Mouse (Mus musculus) forebrain, embryonic 14.5 days (tissue): ENCODE data around the gene Nynrin. TPM values are rescaled to one million over a fixed set of nuclear protein-coding genes. Genes with fewer than 3 reads are reported as not detected.

ENCODE experiments used
- ATAC-seq: fragments of 200-750 bp; cut with Nextera tagmentation; 2 replicates; pipeline ENCODE4 v1.8.0; 2017; ENCODE audit warnings: mild to moderate bottlenecking, moderate library complexity
- DNase-seq: peaks from one replicate; pipeline ENCODE4 v3.0.0-alpha.2; 2015; ENCODE audit warnings: low spot score
- H3K27ac ChIP-seq: fragments of 300-500 bp; sonication (generic); 2 replicates; pipeline ENCODE4 v1.5.1; 2014; ENCODE audit warnings: low read depth, mild to moderate bottlenecking, control low read depth, low read length, moderate library complexity
- H3K27me3 ChIP-seq: fragments of 300-500 bp; sonication (generic); replicated peaks from 2 replicates; pipeline ENCODE4 v1.6.1; 2014; ENCODE audit warnings: low read length, control low read depth, mixed read lengths; ENCODE audit not compliant: control insufficient read depth, insufficient read depth
- H3K36me3 ChIP-seq: fragments of 300-500 bp; sonication (generic); 2 replicates; pipeline ENCODE4 v1.6.1; 2014; ENCODE audit warnings: low read length, control low read depth; ENCODE audit not compliant: control insufficient read depth, insufficient read depth
- H3K4me1 ChIP-seq: fragments of 300-500 bp; sonication (generic); 2 replicates; pipeline ENCODE4 v1.6.1; 2014; ENCODE audit warnings: antibody characterized with exemption, low read length, control low read depth; ENCODE audit not compliant: control insufficient read depth, insufficient read depth
- H3K4me2 ChIP-seq: fragments of 300-500 bp; sonication (generic); 2 replicates; pipeline ENCODE4 v1.6.1; 2014; ENCODE audit warnings: mild to moderate bottlenecking, control low read depth, low read length
- H3K4me3 ChIP-seq: fragments of 300-500 bp; sonication (generic); 2 replicates; pipeline ENCODE4 v1.5.1; 2014; ENCODE audit warnings: low read depth, low read length, control low read depth
- H3K9ac ChIP-seq: fragments of 300-500 bp; sonication (generic); 2 replicates; pipeline ENCODE4 v1.6.1; 2014; ENCODE audit warnings: mild to moderate bottlenecking, low read length, control low read depth, moderate library complexity
- H3K9me3 ChIP-seq: fragments of 300-500 bp; sonication (generic); replicated peaks from 2 replicates; pipeline ENCODE4 v1.6.1; 2016; ENCODE audit warnings: low read length, control low read depth, mixed read lengths; ENCODE audit not compliant: control insufficient read depth
- whole genome bisulfite sequencing: fragments of 180-500 bp; shearing (Covaris S2); extraction: QIAGEN DNeasy Blood & Tissue Kit; methylation state at CpG from one replicate; pipeline ENCODE4 v1.1.7; 2014; 5-methylcytosine and 5-hydroxymethylcytosine counted together
- polyA plus RNA-seq: library from polyadenylated mRNA; unstranded; fragments of >200 nt; fragmentation: Nextera tagmentation; extraction: Ambion mirVana; gene quantifications from 2 replicates; pipeline ENCODE4 v1.2.1, GENCODE M21; 2014

Gene Nynrin
- polyA plus RNA-seq, 1 experiment from 2014 or later = 6.2 TPM

- H3K4me2 ChIP-seq = no peak overlapping the region
- H3K9ac ChIP-seq = no peak overlapping the region
- 72% methylated on average over 5 of the region's 5 CpGs for WGBS
- no peaks in the 10 kb centered on the region for H3K9me3 ChIP-seq
- no peaks in the 10 kb centered on the region for H3K36me3 ChIP-seq
- ATAC-seq = no peak
- no peak for DNase-seq
- no peak overlapping the region for H3K4me3 ChIP-seq
- H3K27ac ChIP-seq = no peak overlapping the region
- H3K4me1 ChIP-seq = no peaks in the 10 kb centered on the region
- H3K27me3 ChIP-seq = no peaks in the 10 kb centered on the region
Observed at GRCm38 (mm10) chr14:55834808-55835533, 18.8 kb upstream of the Nynrin start.

- no peaks in the 10 kb centered on the region for H3K9me3 ChIP-seq
- H3K4me2 ChIP-seq = no peak overlapping the region
- no peak overlapping the region for H3K9ac ChIP-seq
- no peak overlapping the region for H3K27ac ChIP-seq
- WGBS = 82% methylated on average over 5 of the region's 5 CpGs
- ATAC-seq = no peak
- no peak for DNase-seq
- H3K27me3 ChIP-seq = no peaks in the 10 kb centered on the region
- no peak overlapping the region for H3K4me3 ChIP-seq
- H3K36me3 ChIP-seq = no peaks in the 10 kb centered on the region
- H3K4me1 ChIP-seq = no peaks in the 10 kb centered on the region
Observed at GRCm38 (mm10) chr14:55838312-55838711, 15.5 kb upstream of the Nynrin start.

- Histone ChIP-seq H3K4me3 (no peak overlapping the region), H3K9me3 (no peaks in the 10 kb centered on the region), H3K27me3 (no peaks in the 10 kb centered on the region), H3K36me3 (no peaks in the 10 kb centered on the region), H3K4me1 (no peaks in the 10 kb centered on the region), H3K9ac (no peak overlapping the region), H3K4me2 (no peak overlapping the region), H3K27ac (no peak overlapping the region)
- ATAC-seq = no peak
- no peak for DNase-seq
- 88% methylated on average over 4 of the region's 4 CpGs for WGBS
Observed at GRCm38 (mm10) chr14:55838740-55839139, 15.1 kb upstream of the Nynrin start.

- Histone ChIP-seq H3K27ac (no peak overlapping the region), H3K9ac (no peak overlapping the region), H3K4me3 (no peak overlapping the region), H3K9me3 (no peaks in the 10 kb centered on the region), H3K36me3 (no peaks in the 10 kb centered on the region), H3K27me3 (no peaks in the 10 kb centered on the region), H3K4me2 (no peak overlapping the region), H3K4me1 (no peaks in the 10 kb centered on the region)
- WGBS = 70% methylated on average over 4 of the region's 4 CpGs
- ATAC-seq = no peak
- no peak for DNase-seq
Observed at GRCm38 (mm10) chr14:55840853-55841366, 12.9 kb upstream of the Nynrin start.

- H3K36me3 ChIP-seq = no peaks in the 10 kb centered on the region
Observed at GRCm38 (mm10) chr14:55842794-55843193, 11.0 kb upstream of the Nynrin start.

GRCm38 (mm10) chr14:55845506-55846294, 8.1 kb upstream of the Nynrin start:
- Histone ChIP-seq H3K36me3 (no peaks in the 10 kb centered on the region), H3K4me2 (no peak overlapping the region), H3K27me3 (no peaks in the 10 kb centered on the region), H3K4me1 (no peaks in the 10 kb centered on the region), H3K27ac (no peak overlapping the region), H3K9ac (no peak overlapping the region), H3K9me3 (no peaks in the 10 kb centered on the region), H3K4me3 (no peak overlapping the region)
- no peak for ATAC-seq
- WGBS = 87% methylated on average over 9 of the region's 9 CpGs
- no peak for DNase-seq

More at GRCm38 (mm10) chr14:55842794-55843193, 11.0 kb upstream of the Nynrin start:
- Histone ChIP-seq H3K4me3 (no peak overlapping the region), H3K9ac (no peak overlapping the region), H3K27ac (no peak overlapping the region), H3K9me3 (no peaks in the 10 kb centered on the region), H3K4me1 (no peaks in the 10 kb centered on the region), H3K27me3 (no peaks in the 10 kb centered on the region), H3K4me2 (no peak overlapping the region)
- ATAC-seq (no peak), DNase-seq (no peak)
- WGBS = 81% methylated on average over 4 of the region's 4 CpGs

GRCm38 (mm10) chr14:55850885-55851284, 2.9 kb upstream of the Nynrin start:
- Histone ChIP-seq H3K27ac (no peak overlapping the region), H3K36me3 (no peaks in the 10 kb centered on the region), H3K9me3 (no peaks in the 10 kb centered on the region), H3K27me3 (no peaks in the 10 kb centered on the region), H3K4me1 (peaks cover 21% of the 10 kb centered on the region), H3K9ac (no peak overlapping the region), H3K4me3 (no peak overlapping the region), H3K4me2 (no peak overlapping the region)
- ATAC-seq = no peak
- WGBS = 74% methylated on average over 6 of the region's 6 CpGs
- no peak for DNase-seq

- Histone ChIP-seq H3K4me3 (peak overlapping the region; percentile 61), H3K27me3 (no peaks in the 10 kb centered on the region), H3K4me2 (peak overlapping the region; percentile 81), H3K9ac (peak overlapping the region; percentile 83; the same call in 1 of the 2 replicates), H3K9me3 (no peaks in the 10 kb centered on the region), H3K4me1 (peaks cover 36% of the 10 kb centered on the region), H3K36me3 (no peaks in the 10 kb centered on the region), H3K27ac (peak overlapping the region; percentile 85)
- ATAC-seq (peak; percentile 74), DNase-seq (peak; percentile 82)
- 1% methylated on average over 11 of the region's 11 CpGs for WGBS
Observed at GRCm38 (mm10) chr14:55852646-55853551, 911 bp upstream of the Nynrin start.
